Mouse (Mus musculus) limb, embryonic 14.5 days (tissue): Measurements from ENCODE around the gene Psg28. TPM values are rescaled to one million over a fixed set of nuclear protein-coding genes. Genes with fewer than 3 reads are reported as not detected.
"Not testable (repeated sequence)": the region's sequence is repeated elsewhere in the genome, so short reads cannot be mapped to it uniquely, and the experiment has no call there.

ENCODE experiments used
- ATAC-seq: fragments of 200-750 bp; cut with Nextera tagmentation; 2 replicates; pipeline ENCODE4 v1.8.0; 2017; ENCODE audit warnings: low read depth, moderate number of reproducible peaks, moderate TSS enrichment; ENCODE audit not compliant: low FRiP score
- DNase-seq: peaks from one replicate; pipeline ENCODE4 v3.0.0-alpha.2; 2015; ENCODE audit warnings: low spot score
- H3K27ac ChIP-seq: fragments of 300-500 bp; sonication (generic); replicated peaks from 2 replicates; pipeline ENCODE4 v1.5.1; 2014; ENCODE audit warnings: low read depth, mild to moderate bottlenecking, low read length, moderate library complexity, mixed read lengths
- H3K27me3 ChIP-seq: fragments of 300-500 bp; sonication (generic); 2 replicates; pipeline ENCODE4 v1.6.1; 2014; ENCODE audit warnings: low read length, mixed read lengths; ENCODE audit not compliant: control insufficient read depth, insufficient read depth
- H3K36me3 ChIP-seq: fragments of 300-500 bp; sonication (generic); 2 replicates; pipeline ENCODE4 v1.6.1; 2014; ENCODE audit warnings: mild to moderate bottlenecking, low read length, moderate library complexity, mixed read lengths; ENCODE audit not compliant: control insufficient read depth, insufficient read depth
- H3K4me1 ChIP-seq: fragments of 300-500 bp; sonication (generic); 2 replicates; pipeline ENCODE4 v1.6.1; 2014; ENCODE audit warnings: antibody characterized with exemption, low read length, mixed read lengths; ENCODE audit not compliant: control insufficient read depth, insufficient read depth
- H3K4me2 ChIP-seq: fragments of 300-500 bp; sonication (generic); replicated peaks from 2 replicates; pipeline ENCODE4 v1.6.1; 2014; ENCODE audit warnings: low read depth, mild to moderate bottlenecking, low read length, moderate library complexity; ENCODE audit not compliant: severe bottlenecking
- H3K4me3 ChIP-seq: fragments of 300-500 bp; sonication (generic); replicated peaks from 2 replicates; pipeline ENCODE4 v1.5.1; 2014; ENCODE audit warnings: low read length
- H3K9ac ChIP-seq: fragments of 300-500 bp; sonication (generic); 2 replicates; pipeline ENCODE4 v1.6.1; 2014; ENCODE audit warnings: mild to moderate bottlenecking, low read depth, low read length, moderate library complexity; ENCODE audit not compliant: severe bottlenecking
- H3K9me3 ChIP-seq: fragments of 300-500 bp; sonication (generic); 2 replicates; pipeline ENCODE4 v1.6.1; 2016; ENCODE audit warnings: low read length; ENCODE audit not compliant: control insufficient read depth
- POLR2A ChIP-seq: fragments of 200-500 bp; IDR thresholded peaks from 2 replicates; pipeline ENCODE4 v1.8.0; 2012; ENCODE audit warnings: inconsistent platforms, mild to moderate bottlenecking, moderate library complexity, borderline replicate concordance; ENCODE audit not compliant: insufficient read depth, insufficient read length; ENCODE audit errors: extremely low read depth
- WGBS: fragments of 180-500 bp; shearing (Covaris S2); extraction: QIAGEN DNeasy Blood & Tissue Kit; methylation state at CpG from one replicate; pipeline ENCODE4 v1.1.7; 2014; 5-methylcytosine and 5-hydroxymethylcytosine counted together
- microRNA-seq: library from miRNA; unstranded; fragments of <30 nt; microRNA quantifications from one replicate; pipeline ENCODE4, GENCODE M21; 2016
- polyA plus RNA-seq, 2 experiments: library from polyadenylated mRNA; depleted of rRNA in 1 of 2; stranded (reverse) in 1 of 2; unstranded in 1 of 2; fragments of >200 nt; fragmentation: Nextera tagmentation in 1 of 2; extraction: Ambion mirVana in 1 of 2; gene quantifications; 2 replicates each; pipeline versions ENCODE4 v1.2.1 to v1.2.3; 2012 to 2014

Psg28 gene
- 0.03 and 0.19 TPM in 2 replicates for polyA plus RNA-seq (2012; rRNA removed)
- polyA plus RNA-seq (2014; fragmentation: Nextera tagmentation; extraction: Ambion mirVana) = not detected in 2 replicates

DNA sequence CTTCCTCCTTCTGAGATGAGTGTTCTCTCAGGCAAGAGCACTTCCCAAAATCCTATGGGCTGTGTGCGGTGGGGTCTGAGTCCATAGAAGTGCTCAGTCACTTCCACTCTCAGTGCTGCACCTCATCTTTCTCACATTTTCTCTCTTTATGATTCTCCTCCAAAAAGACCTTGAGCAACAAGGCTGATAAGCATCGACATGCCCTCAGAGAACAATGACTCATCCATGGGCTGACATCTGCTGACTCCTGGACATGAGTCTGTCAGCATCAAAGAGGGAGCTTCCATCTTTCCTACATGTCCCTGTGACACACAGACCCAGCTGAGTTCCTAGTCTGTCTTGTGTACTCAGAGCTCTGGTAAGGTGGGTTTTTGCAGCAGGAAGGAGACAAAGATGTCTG lies at the start of gene Psg28:
Psg28 (minus strand) TSS at position 101 of the 400 bp plus-strand sequence.
- H3K4me1 ChIP-seq, H3K4me2 ChIP-seq, DNase-seq, ATAC-seq, H3K27ac ChIP-seq, H3K9me3 ChIP-seq, H3K4me3 ChIP-seq, H3K9ac ChIP-seq, H3K36me3 ChIP-seq, H3K27me3 ChIP-seq: not testable (repeated sequence)
- WGBS = 81% methylated on average over 2 of the region's 2 CpGs

DNA sequence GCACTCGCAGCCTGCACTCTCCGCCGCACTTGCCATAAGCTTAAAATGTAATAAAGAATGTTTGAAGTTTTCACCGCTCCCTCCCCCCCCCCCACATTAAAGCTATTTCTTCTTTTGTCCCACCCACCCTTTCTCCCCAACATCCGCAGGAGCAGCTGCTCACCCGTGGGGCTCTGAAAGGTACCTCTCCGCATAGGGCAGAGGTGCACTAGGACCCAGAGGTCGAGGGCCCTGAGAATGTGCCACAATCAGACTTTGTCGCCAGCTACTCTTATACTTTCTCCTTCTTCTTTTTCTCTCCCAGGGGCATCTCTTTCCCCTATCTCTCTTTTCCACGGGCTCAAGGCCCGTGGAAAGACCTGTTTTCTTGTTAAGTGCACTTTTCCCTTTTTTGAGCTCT lies 28.4 kb downstream of the Psg28 start:
- H3K9ac ChIP-seq = no peak overlapping the region
- DNase-seq (no peak), ATAC-seq (no peak)
- no peak overlapping the region for H3K4me2 ChIP-seq
- H3K4me1 ChIP-seq = no peaks in the 10 kb centered on the region
- no peak overlapping the region for H3K4me3 ChIP-seq
- H3K36me3 ChIP-seq = no peaks in the 10 kb centered on the region
- H3K27ac ChIP-seq = no peak overlapping the region
- peaks cover 12% of the 10 kb centered on the region; the same call in 1 of the 2 replicates for H3K9me3 ChIP-seq
- no peaks in the 10 kb centered on the region for H3K27me3 ChIP-seq
- TF ChIP-seq POLR2A = no peak
- WGBS = 40% methylated on average over 11 of the region's 11 CpGs

DNA sequence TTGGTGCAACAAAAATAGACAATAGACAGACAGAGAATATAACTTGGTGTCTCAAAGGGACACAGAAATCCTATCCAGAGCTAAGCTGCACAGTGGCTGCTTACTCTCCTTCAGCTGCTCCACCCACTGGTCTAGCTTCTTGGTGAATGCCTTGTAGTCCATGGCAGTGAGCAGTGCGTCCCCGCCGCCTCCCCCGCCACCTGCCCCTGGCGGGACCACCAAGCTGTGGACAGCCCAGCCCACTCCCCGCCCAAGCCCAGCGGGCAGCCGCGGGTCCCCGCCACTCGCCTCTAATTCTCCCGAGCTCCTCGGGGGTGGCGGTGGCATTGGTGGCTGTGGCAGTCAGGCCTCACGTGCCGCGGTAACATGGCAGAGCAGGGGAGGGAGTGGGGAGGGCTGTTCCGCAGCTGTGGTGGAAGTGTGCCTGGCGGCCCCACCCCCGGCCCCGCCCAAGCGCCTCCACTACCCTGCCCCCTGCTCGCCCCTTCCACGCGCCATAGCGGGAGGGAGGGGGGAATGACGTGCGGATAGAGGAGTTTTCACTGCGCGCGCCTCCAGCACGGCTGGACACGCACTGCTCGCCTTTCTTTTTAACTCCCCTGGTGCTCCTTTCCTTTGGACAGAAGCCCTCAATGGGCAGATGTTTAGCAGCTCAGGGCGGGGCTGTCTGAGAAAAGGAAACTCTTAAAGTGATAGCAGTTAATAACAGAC lies 29.2 kb downstream of the Psg28 start:
- Histone ChIP-seq H3K27ac (no peak overlapping the region), H3K9ac (no peak overlapping the region), H3K27me3 (no peaks in the 10 kb centered on the region), H3K4me3 (no peak overlapping the region), H3K36me3 (no peaks in the 10 kb centered on the region), H3K4me2 (no peak overlapping the region), H3K4me1 (no peaks in the 10 kb centered on the region), H3K9me3 (peaks cover 10% of the 10 kb centered on the region; the same call in 1 of the 2 replicates)
- 48% methylated on average over 24 of the region's 35 CpGs for WGBS
- no peak for TF ChIP-seq POLR2A
- ATAC-seq (no peak), DNase-seq (no peak)

- 83% methylated on average over 4 of the region's 4 CpGs for WGBS
- H3K4me2 ChIP-seq, H3K4me3 ChIP-seq, H3K36me3 ChIP-seq, H3K27ac ChIP-seq, H3K27me3 ChIP-seq, H3K9me3 ChIP-seq, ATAC-seq, H3K4me1 ChIP-seq, DNase-seq, H3K9ac ChIP-seq: not testable (repeated sequence)
Measured at GRCm38 (mm10) chr7:18391483-18391882, 40.4 kb downstream of the Psg28 start.

DNA sequence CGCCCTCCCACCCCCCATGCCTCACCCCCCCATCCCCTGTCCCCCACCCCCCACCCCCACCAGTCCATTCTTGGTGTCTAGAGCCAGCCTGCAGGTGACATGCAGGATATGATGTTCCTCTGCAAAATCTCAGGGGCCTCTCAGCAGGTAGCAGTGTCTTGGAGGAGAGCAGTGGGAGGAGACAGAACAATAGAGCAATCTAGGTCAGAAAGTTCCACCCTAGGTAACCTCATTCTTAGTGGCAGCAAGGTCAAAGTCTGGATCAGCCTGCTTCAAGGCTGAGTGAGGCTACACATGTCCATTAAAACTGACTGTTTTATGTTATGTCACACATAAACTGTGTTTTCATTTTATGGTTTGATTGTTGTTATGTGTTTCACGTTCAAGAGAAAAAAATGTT lies 53.5 kb downstream of the Psg28 start:
- H3K4me1 ChIP-seq = no peaks in the 10 kb centered on the region
- H3K27me3 ChIP-seq = no peaks in the 10 kb centered on the region
- 50% methylated on average over 2 of the region's 2 CpGs for WGBS
- H3K9ac ChIP-seq = no peak overlapping the region
- ATAC-seq (no peak), DNase-seq (no peak)
- H3K36me3 ChIP-seq = no peaks in the 10 kb centered on the region
- H3K4me2 ChIP-seq = no peak overlapping the region
- H3K27ac ChIP-seq = no peak overlapping the region
- no peak overlapping the region for H3K4me3 ChIP-seq
- no peak for TF ChIP-seq POLR2A
- peaks cover 6% of the 10 kb centered on the region; the same call in 1 of the 2 replicates for H3K9me3 ChIP-seq

Small RNAs within 50 kb of the gene (microRNA-seq; reads per million reads assigned to microRNA genes)
- gene Gm24715 = not detected

Other genes with a start within 250 kb of the Psg28 start
- gene Mill1, start 186.7 kb downstream of the Psg28 start, polyA plus RNA-seq (2012; rRNA removed) = 0.23 and 0.38 TPM in 2 replicates
- 0.28 and 0.37 TPM in 2 replicates for gene Mill1, start 186.7 kb downstream of the Psg28 start, polyA plus RNA-seq (2014; fragmentation: Nextera tagmentation; extraction: Ambion mirVana)
- gene Psg18, start 77.0 kb downstream of the Psg28 start, polyA plus RNA-seq (2012; rRNA removed) = 0.45 and 0.54 TPM in 2 replicates
- not detected in 2 replicates for gene Psg18, start 77.0 kb downstream of the Psg28 start, polyA plus RNA-seq (2014; fragmentation: Nextera tagmentation; extraction: Ambion mirVana)
- gene Psg26, start 52.1 kb upstream of the Psg28 start, polyA plus RNA-seq (2012; rRNA removed) = 0.03 TPM in 1 of 2 replicates, not detected in the other
- gene Psg26, start 52.1 kb upstream of the Psg28 start, polyA plus RNA-seq (2014; fragmentation: Nextera tagmentation; extraction: Ambion mirVana) = not detected in 2 replicates
- 0.09 TPM in 1 of 2 replicates, not detected in the other for gene Psg25, start 100.2 kb upstream of the Psg28 start, polyA plus RNA-seq (2012; rRNA removed)
- not detected in 2 replicates for gene Psg25, start 100.2 kb upstream of the Psg28 start, polyA plus RNA-seq (2014; fragmentation: Nextera tagmentation; extraction: Ambion mirVana)
- 0.25 and 0.50 TPM in 2 replicates for gene Psg27, start 135.3 kb upstream of the Psg28 start, polyA plus RNA-seq (2012; rRNA removed)
- not detected in 2 replicates for gene Psg27, start 135.3 kb upstream of the Psg28 start, polyA plus RNA-seq (2014; fragmentation: Nextera tagmentation; extraction: Ambion mirVana)
- gene Psg23, start 184.5 kb upstream of the Psg28 start, polyA plus RNA-seq (2012; rRNA removed) = 0.16 and 0.18 TPM in 2 replicates
- not detected in 2 replicates for gene Psg23, start 184.5 kb upstream of the Psg28 start, polyA plus RNA-seq (2014; fragmentation: Nextera tagmentation; extraction: Ambion mirVana)
- gene Psg21, start 224.7 kb upstream of the Psg28 start, polyA plus RNA-seq (2012; rRNA removed) = 0.45 and 0.47 TPM in 2 replicates
- gene Psg21, start 224.7 kb upstream of the Psg28 start, polyA plus RNA-seq (2014; fragmentation: Nextera tagmentation; extraction: Ambion mirVana) = not detected in 2 replicates